Mouse (Mus musculus) layer of hippocampus, adult 9-10 months (tissue): ENCODE measurements at regions not wholly inside any gene's neighbourhood (a gene's known extent, or its start where the extent isn't known, plus 50 kb on each side); places are given as distances from the start of the nearest gene placed in this dataset.

Experiments
- DNase-seq: peaks from one replicate; pipeline ENCODE4 v3.0.0; 2022; ENCODE audit warnings: low spot score

GRCm38 (mm10) chr10:54448352-54449043 is 372.1 kb upstream of the Man1a start:
- DNase-seq, result no peak

GRCm38 (mm10) chr10:54403223-54403926 is 327.0 kb upstream of the Man1a start:
- no peak for DNase-seq

GRCm38 (mm10) chr10:54383751-54384150 is 307.3 kb upstream of the Man1a start:
- no peak for DNase-seq

GRCm38 (mm10) chr10:54381530-54381929 is 305.1 kb upstream of the Man1a start:
- peak; percentile 3 for DNase-seq

- no peak for DNase-seq
These were observed 292.7 kb upstream of the Man1a start for GRCm38 (mm10) chr10:54369158-54369557.

- DNase-seq, result no peak
These were observed 288.9 kb upstream of the Man1a start for GRCm38 (mm10) chr10:54365315-54365714.

GRCm38 (mm10) chr10:54337234-54337633 is 260.8 kb upstream of the Man1a start:
- DNase-seq, result no peak
